In genomic region chr14:76222320-76222626, GRCm38 (mm10) we compare ENCODE assay signal across 20 mouse cellular contexts.
A peak's percentile ranks its signal among the peaks of the same experiment; 100 is the strongest.
DNase-seq lines count a peak whose midpoint lies in the region; ATAC-seq lines count a peak whose summit lies in the region.
"Had no signal": no experiment of that assay in that cellular context is flagged by ENCODE, and none has a peak within 500 bp of the region (broad histone marks: within the 10 kb centered on the region; RNA-seq: fewer than 3 reads in every experiment).

No protein-coding gene starts in this region.

- peak overlapping the region; percentile 5; the same call in 1 of the 2 replicates for H3K27ac ChIP-seq in embryonic facial prominence, embryonic 10.5 days (replicated peaks)
- H3K27ac ChIP-seq in hindbrain, embryonic 13.5 days, result peak overlapping the region; percentile 15; the same call in 1 of the 2 replicates
- no peak overlapping the region; the same call in 1 of the 2 replicates for H3K27ac ChIP-seq in midbrain, embryonic 15.5 days
- H3K27ac ChIP-seq: embryonic facial prominence, embryonic 12.5 days; heart, embryonic 10.5 days; limb, embryonic 12.5 days; liver, embryonic 12.5 days had no signal

- 83% methylated on average over 1 of the region's 1 CpGs for WGBS in embryonic facial prominence, embryonic 10.5 days
- WGBS in hindbrain, embryonic 13.5 days, result 71% methylated on average over 1 of the region's 1 CpGs
- WGBS in midbrain, embryonic 15.5 days, result 62% methylated on average over 1 of the region's 1 CpGs

- no peaks in the 10 kb centered on the region; the same call in 1 of the 2 replicates for H3K27me3 ChIP-seq in embryonic facial prominence, embryonic 10.5 days (replicated peaks; ENCODE audit: low read depth, poor library complexity, severe bottlenecking)
- H3K27me3 ChIP-seq in hindbrain, embryonic 13.5 days, result no peaks in the 10 kb centered on the region
- no peaks in the 10 kb centered on the region for H3K27me3 ChIP-seq in midbrain, embryonic 15.5 days (replicated peaks)
- H3K27me3 ChIP-seq: embryonic facial prominence, embryonic 12.5 days; limb, embryonic 12.5 days; liver, embryonic 12.5 days had no signal

- H3K4me1 ChIP-seq in embryonic facial prominence, embryonic 10.5 days, result peaks cover 41% of the 10 kb centered on the region
- peaks cover 19% of the 10 kb centered on the region; the same call in 1 of the 2 replicates for H3K4me1 ChIP-seq in hindbrain, embryonic 13.5 days (replicated peaks)
- H3K4me1 ChIP-seq in midbrain, embryonic 15.5 days, result peaks cover 12% of the 10 kb centered on the region
- H3K4me1 ChIP-seq: limb, embryonic 12.5 days had no signal

- no peak overlapping the region for H3K4me2 ChIP-seq in hindbrain, embryonic 13.5 days
- H3K4me2 ChIP-seq in midbrain, embryonic 15.5 days, result no peak overlapping the region
- H3K4me2 ChIP-seq: embryonic facial prominence, embryonic 12.5 days; limb, embryonic 12.5 days; liver, embryonic 12.5 days had no signal

- H3K4me3 ChIP-seq in embryonic facial prominence, embryonic 10.5 days, result no peak overlapping the region
- H3K4me3 ChIP-seq in hindbrain, embryonic 13.5 days, result no peak overlapping the region
- no peak overlapping the region for H3K4me3 ChIP-seq in midbrain, embryonic 15.5 days
- H3K4me3 ChIP-seq: embryonic facial prominence, embryonic 12.5 days; erythroblast, embryonic 14.5 days; heart, embryonic 10.5 days; limb, embryonic 12.5 days; liver, embryonic 12.5 days had no signal

- no peaks in the 10 kb centered on the region for H3K36me3 ChIP-seq in embryonic facial prominence, embryonic 10.5 days (replicated peaks)
- H3K36me3 ChIP-seq in hindbrain, embryonic 13.5 days, result no peaks in the 10 kb centered on the region
- H3K36me3 ChIP-seq in midbrain, embryonic 15.5 days (replicated peaks), result no peaks in the 10 kb centered on the region
- H3K36me3 ChIP-seq: embryonic facial prominence, embryonic 12.5 days; limb, embryonic 12.5 days; liver, embryonic 12.5 days had no signal

- H3K9ac ChIP-seq in hindbrain, embryonic 13.5 days, result no peak overlapping the region
- H3K9ac ChIP-seq in midbrain, embryonic 15.5 days, result no peak overlapping the region
- H3K9ac ChIP-seq: embryonic facial prominence, embryonic 12.5 days; limb, embryonic 12.5 days; liver, embryonic 12.5 days had no signal

- 0 out of 2 replicates have a peak, but pooled peaks cover 4% of the 10 kb centered on the region for H3K9me3 ChIP-seq in embryonic facial prominence, embryonic 10.5 days
- peaks cover 8% of the 10 kb centered on the region for H3K9me3 ChIP-seq in hindbrain, embryonic 13.5 days
- no peaks in the 10 kb centered on the region for H3K9me3 ChIP-seq in midbrain, embryonic 15.5 days

- no peak for ATAC-seq in hindbrain, embryonic 13.5 days (ENCODE audit: low FRiP score)
- ATAC-seq in midbrain, embryonic 15.5 days (replicated peaks), result peak; percentile 64; the same call in 1 of the 2 replicates

- DNase-seq in heart, adult 11 months, result peak; percentile 64
- no peak for DNase-seq in heart, adult 9 months (ENCODE audit: low spot score in 2 of 2)
- no peak for DNase-seq in embryonic facial prominence, embryonic 10.5 days (ENCODE audit: low spot score)
- no peak for DNase-seq in spleen, postnatal 36 days (ENCODE audit: low spot score in 2 of 2)
- no peak for DNase-seq in right cerebral cortex, adult 18-20 months
- DNase-seq in cerebellum, adult 18-20 months, result no peak
- DNase-seq: B cell, adult 2 months; cerebellum, adult 11-12 months; gastrocnemius, postnatal 14 days; heart, postnatal 10 days; kidney, adult 18-20 months; lung, adult 2 months; thymus, postnatal 14 days had no signal
